Mouse (Mus musculus) lung, postnatal 0 days (tissue): Measurements from ENCODE around the gene Fam221b. TPM values are rescaled to one million over a fixed set of nuclear protein-coding genes. Genes with fewer than 3 reads are reported as not detected.

Experiments used
- ATAC-seq: fragments of 200-750 bp; cut with Nextera tagmentation; 2 replicates; pipeline ENCODE4 v1.8.0; 2017; ENCODE audit warnings: moderate library complexity
- DNase-seq: peaks from one replicate; pipeline ENCODE4 v3.0.0-alpha.2; 2016; ENCODE audit warnings: low spot score
- H3K27ac ChIP-seq: fragments of 300-500 bp; sonication (generic); 2 replicates; pipeline ENCODE4 v1.5.1; 2014; ENCODE audit warnings: antibody characterized with exemption, mild to moderate bottlenecking, low read length, mixed read lengths
- H3K27me3 ChIP-seq: fragments of 300-500 bp; sonication (generic); replicated peaks from 2 replicates; pipeline ENCODE4 v1.6.1; 2014; ENCODE audit warnings: low read length, mixed read lengths; ENCODE audit not compliant: insufficient read depth
- H3K36me3 ChIP-seq: fragments of 300-500 bp; sonication (generic); 2 replicates; pipeline ENCODE4 v1.6.1; 2014; ENCODE audit warnings: low read length, mixed read lengths; ENCODE audit not compliant: insufficient read depth
- H3K4me1 ChIP-seq: fragments of 300-500 bp; sonication (generic); 2 replicates; pipeline ENCODE4 v1.6.1; 2014; ENCODE audit warnings: antibody characterized with exemption, low read depth, low read length, mixed read lengths; ENCODE audit not compliant: insufficient read depth
- H3K4me2 ChIP-seq: fragments of 300-500 bp; sonication (generic); replicated peaks from 2 replicates; pipeline ENCODE4 v1.6.1; 2014; ENCODE audit warnings: low read depth, mild to moderate bottlenecking, low read length, moderate library complexity, mixed read lengths
- H3K4me3 ChIP-seq: fragments of 300-500 bp; sonication (generic); 2 replicates; pipeline ENCODE4 v1.5.1; 2014; ENCODE audit warnings: low read depth, low read length
- H3K9ac ChIP-seq: fragments of 300-500 bp; sonication (generic); replicated peaks from 2 replicates; pipeline ENCODE4 v1.6.1; 2014; ENCODE audit warnings: low read depth, mild to moderate bottlenecking
- H3K9me3 ChIP-seq: fragments of 300-500 bp; sonication (generic); 2 replicates; pipeline ENCODE4 v1.6.1; 2016; ENCODE audit warnings: low read length, mixed read lengths
- CTCF ChIP-seq: IDR thresholded peaks from 2 replicates; pipeline ENCODE4 v1.5.1; 2016; ENCODE audit warnings: antibody characterized with exemption, mild to moderate bottlenecking
- EP300 ChIP-seq: IDR thresholded peaks from 2 replicates; pipeline ENCODE4 v1.6.1; 2016; ENCODE audit warnings: antibody characterized with exemption, mild to moderate bottlenecking, control low read depth
- WGBS: fragments of 180-500 bp; shearing (Covaris S2); extraction: QIAGEN DNeasy Blood & Tissue Kit; methylation state at CpG from one replicate; pipeline ENCODE4 v1.1.7; 2014; 5-methylcytosine and 5-hydroxymethylcytosine counted together
- microRNA-seq: library from miRNA; unstranded; fragments of <30 nt; microRNA quantifications from one replicate; pipeline ENCODE4, GENCODE M21; 2016
- polyA plus RNA-seq: library from polyadenylated mRNA; unstranded; fragments of >200 nt; fragmentation: Nextera tagmentation; extraction: Ambion mirVana; gene quantifications from 2 replicates; pipeline ENCODE4 v1.2.1, GENCODE M21; 2015

Fam221b gene
- polyA plus RNA-seq, 1 experiment from 2014 or later: 2.5 TPM

- peak; percentile 95 for ATAC-seq
- H3K4me2 ChIP-seq: no peak overlapping the region
- H3K27me3 ChIP-seq: no peaks in the 10 kb centered on the region
- no peak overlapping the region for H3K9ac ChIP-seq
- peak; percentile 82 for DNase-seq
- no peaks in the 10 kb centered on the region for H3K36me3 ChIP-seq
- 0 out of 2 replicates have a peak, but pooled peaks have one; percentile 36 for TF ChIP-seq EP300
- TF ChIP-seq CTCF: no peak
- peak overlapping the region; percentile 71 for H3K27ac ChIP-seq
- no peak overlapping the region for H3K4me3 ChIP-seq
- 40% methylated on average over 3 of the region's 3 CpGs for WGBS
- no peaks in the 10 kb centered on the region for H3K9me3 ChIP-seq
- no peaks in the 10 kb centered on the region for H3K4me1 ChIP-seq
Measured at GRCm38 (mm10) chr4:43613060-43613730, 55.8 kb downstream of the Fam221b start.

DNA sequence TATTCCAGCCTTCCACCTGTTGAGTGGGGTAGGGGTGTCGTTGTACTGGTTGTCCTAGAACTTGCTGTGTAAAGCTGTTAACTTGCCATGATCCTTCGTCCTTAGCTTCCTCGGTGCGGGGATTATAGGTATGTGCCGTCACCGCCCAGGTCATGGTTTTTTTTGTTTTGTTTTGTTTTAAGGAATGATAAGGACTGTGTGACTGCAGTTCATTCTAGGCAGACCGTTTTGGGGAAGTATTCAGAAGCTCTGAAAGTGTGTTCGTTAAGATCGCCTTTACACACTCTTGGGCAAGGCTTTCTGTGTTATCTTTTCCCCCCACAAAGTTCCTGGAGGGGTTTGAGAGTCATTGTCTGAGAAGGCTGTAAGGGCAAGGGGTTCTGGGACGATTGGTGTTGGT, 56.4 kb downstream of the Fam221b start:
- Histone ChIP-seq H3K27me3 (no peaks in the 10 kb centered on the region), H3K36me3 (no peaks in the 10 kb centered on the region), H3K9ac (no peak overlapping the region), H3K4me1 (no peaks in the 10 kb centered on the region), H3K4me3 (no peak overlapping the region), H3K4me2 (no peak overlapping the region), H3K9me3 (no peaks in the 10 kb centered on the region), H3K27ac (peak overlapping the region; percentile 71; the same call in 1 of the 2 replicates)
- TF ChIP-seq EP300: no peak
- TF ChIP-seq CTCF: no peak
- DNase-seq (no peak), ATAC-seq (no peak)
- WGBS: 47% methylated on average over 10 of the region's 10 CpGs

Small RNA genes within 50 kb of the gene (microRNA-seq; reads per million reads assigned to microRNA genes)
- not detected for gene Gm25262

Other genes starting within 250 kb of the Fam221b start
- 4.6 and 6.8 TPM in 2 replicates for gene Fam166b, start 240.0 kb downstream of the Fam221b start, polyA plus RNA-seq
- 7.3 and 8.0 TPM in 2 replicates for gene Tesk1, start 227.2 kb downstream of the Fam221b start, polyA plus RNA-seq
- 2.7 and 3.1 TPM in 2 replicates for gene Cd72, start 214.5 kb downstream of the Fam221b start, polyA plus RNA-seq
- not detected in 2 replicates for gene Sit1, start 185.4 kb downstream of the Fam221b start, polyA plus RNA-seq
- 81.0 and 82.7 TPM in 2 replicates for gene Ccdc107, start 176.2 kb downstream of the Fam221b start, polyA plus RNA-seq
- 2.4 and 3.5 TPM in 2 replicates for gene Arhgef39, start 169.4 kb downstream of the Fam221b start, polyA plus RNA-seq
- gene Car9, start 162.2 kb downstream of the Fam221b start, polyA plus RNA-seq: 2.1 and 2.6 TPM in 2 replicates
- 84.8 and 89.0 TPM in 2 replicates for gene Tpm2, start 145.4 kb downstream of the Fam221b start, polyA plus RNA-seq
- 115 and 126 TPM in 2 replicates for gene Creb3, start 106.8 kb downstream of the Fam221b start, polyA plus RNA-seq
- gene Tln1, start 106.5 kb downstream of the Fam221b start, polyA plus RNA-seq: 75.6 and 104 TPM in 2 replicates
- gene Rgp1, start 90.4 kb downstream of the Fam221b start, polyA plus RNA-seq: 13.7 and 15.7 TPM in 2 replicates
- gene Gba2, start 90.3 kb downstream of the Fam221b start, polyA plus RNA-seq: 12.7 and 14.4 TPM in 2 replicates
- gene Msmp, start 84.7 kb downstream of the Fam221b start, polyA plus RNA-seq: 0.87 TPM in 1 of 2 replicates, not detected in the other
- gene Npr2, start 37.2 kb downstream of the Fam221b start, polyA plus RNA-seq: 11.9 and 12.8 TPM in 2 replicates
- gene Spag8, start 15.6 kb downstream of the Fam221b start, polyA plus RNA-seq: 10.4 and 10.8 TPM in 2 replicates
- gene Hint2, start 12.7 kb downstream of the Fam221b start, polyA plus RNA-seq: 128 and 132 TPM in 2 replicates
- 2.5 and 3.1 TPM in 2 replicates for gene Tmem8b, start 174 bp downstream of the Fam221b start, polyA plus RNA-seq
- not detected in 2 replicates for gene Olfr70, start 31.7 kb upstream of the Fam221b start, polyA plus RNA-seq
- 0.17 TPM in 1 of 2 replicates, not detected in the other for gene Olfr71, start 41.1 kb upstream of the Fam221b start, polyA plus RNA-seq
- gene Hrct1, start 58.0 kb upstream of the Fam221b start, polyA plus RNA-seq: 11.8 and 19.3 TPM in 2 replicates
- 5.7 and 8.1 TPM in 2 replicates for gene Spaar, start 60.9 kb upstream of the Fam221b start, polyA plus RNA-seq
- not detected in 2 replicates for gene Olfr159, start 101.9 kb upstream of the Fam221b start, polyA plus RNA-seq
- gene Olfr156, start 154.8 kb upstream of the Fam221b start, polyA plus RNA-seq: not detected in 2 replicates
- gene Olfr157, start 171.1 kb upstream of the Fam221b start, polyA plus RNA-seq: not detected in 2 replicates
- not detected in 2 replicates for gene Olfr155, start 182.4 kb upstream of the Fam221b start, polyA plus RNA-seq
- 13.6 TPM in 2 replicates for gene Reck, start 206.4 kb upstream of the Fam221b start, polyA plus RNA-seq